Mouse (Mus musculus) kidney, embryonic 15.5 days (tissue): ENCODE data around the gene Cmtm2b. TPM values are rescaled to one million over a fixed set of nuclear protein-coding genes. Genes with fewer than 3 reads are reported as not detected.
A peak's percentile ranks its signal among the peaks of the same experiment; 100 is the strongest.

Experiments
- ATAC-seq: fragments of 200-750 bp; cut with Nextera tagmentation; replicated peaks from 2 replicates; pipeline ENCODE4 v1.8.0; 2017; ENCODE audit warnings: moderate TSS enrichment; ENCODE audit not compliant: low FRiP score
- H3K27ac ChIP-seq: fragments of 300-500 bp; sonication (generic); 2 replicates; pipeline ENCODE4 v1.5.1; 2015; ENCODE audit warnings: mild to moderate bottlenecking, inconsistent platforms
- H3K27me3 ChIP-seq: fragments of 300-500 bp; sonication (generic); 2 replicates; pipeline ENCODE4 v1.6.1; 2015; ENCODE audit warnings: inconsistent platforms
- H3K36me3 ChIP-seq: fragments of 300-500 bp; sonication (generic); 2 replicates; pipeline ENCODE4 v1.6.1; 2015; ENCODE audit warnings: inconsistent platforms
- H3K4me1 ChIP-seq: fragments of 300-500 bp; sonication (generic); 2 replicates; pipeline ENCODE4 v1.6.1; 2015; ENCODE audit warnings: inconsistent platforms
- H3K4me2 ChIP-seq: fragments of 300-500 bp; sonication (generic); 2 replicates; pipeline ENCODE4 v1.6.1; 2015; ENCODE audit warnings: moderate library complexity, mild to moderate bottlenecking, inconsistent platforms
- H3K4me3 ChIP-seq: fragments of 300-500 bp; sonication (generic); replicated peaks from 2 replicates; pipeline ENCODE4 v1.5.1; 2015; ENCODE audit warnings: mild to moderate bottlenecking, inconsistent platforms
- H3K9ac ChIP-seq: fragments of 300-500 bp; sonication (generic); 2 replicates; pipeline ENCODE4 v1.6.1; 2015; ENCODE audit warnings: mild to moderate bottlenecking, inconsistent platforms
- H3K9me3 ChIP-seq: fragments of 300-500 bp; sonication (generic); replicated peaks from 2 replicates; pipeline ENCODE4 v1.6.1; 2016; ENCODE audit warnings: inconsistent platforms
- WGBS: fragments of 180-500 bp; shearing (Covaris S2); methylation state at CpG from one replicate; pipeline ENCODE4 v1.1.7; 2015; ENCODE audit warnings: mixed read lengths; 5-methylcytosine and 5-hydroxymethylcytosine counted together
- polyA plus RNA-seq: library from polyadenylated mRNA; unstranded; fragments of >200 nt; fragmentation: Nextera tagmentation; extraction: Ambion mirVana; gene quantifications from 2 replicates; pipeline ENCODE4 v1.2.1, GENCODE M21; 2015

Gene Cmtm2b
- polyA plus RNA-seq, 1 experiment from 2014 or later: not detected

- ATAC-seq: no peak
- Histone ChIP-seq H3K27ac (no peak overlapping the region), H3K4me1 (peaks cover 22% of the 10 kb centered on the region), H3K4me2 (no peak overlapping the region), H3K4me3 (no peak overlapping the region), H3K27me3 (no peaks in the 10 kb centered on the region), H3K36me3 (peaks cover 51% of the 10 kb centered on the region), H3K9ac (no peak overlapping the region), H3K9me3 (no peaks in the 10 kb centered on the region)
- 58% methylated on average over 12 of the region's 12 CpGs for WGBS
Measured at GRCm38 (mm10) chr8:104346706-104347105, 24.7 kb downstream of the Cmtm2b start.

- Histone ChIP-seq H3K36me3 (peaks cover 65% of the 10 kb centered on the region), H3K4me1 (0 out of 2 replicates have a peak, but pooled peaks cover 3% of the 10 kb centered on the region), H3K27ac (no peak overlapping the region), H3K27me3 (no peaks in the 10 kb centered on the region), H3K9ac (no peak overlapping the region), H3K4me2 (no peak overlapping the region), H3K9me3 (no peaks in the 10 kb centered on the region), H3K4me3 (no peak overlapping the region)
- no peak for ATAC-seq
- 73% methylated on average over 5 of the region's 5 CpGs for WGBS
Measured at GRCm38 (mm10) chr8:104348971-104349370, 26.9 kb downstream of the Cmtm2b start.

DNA sequence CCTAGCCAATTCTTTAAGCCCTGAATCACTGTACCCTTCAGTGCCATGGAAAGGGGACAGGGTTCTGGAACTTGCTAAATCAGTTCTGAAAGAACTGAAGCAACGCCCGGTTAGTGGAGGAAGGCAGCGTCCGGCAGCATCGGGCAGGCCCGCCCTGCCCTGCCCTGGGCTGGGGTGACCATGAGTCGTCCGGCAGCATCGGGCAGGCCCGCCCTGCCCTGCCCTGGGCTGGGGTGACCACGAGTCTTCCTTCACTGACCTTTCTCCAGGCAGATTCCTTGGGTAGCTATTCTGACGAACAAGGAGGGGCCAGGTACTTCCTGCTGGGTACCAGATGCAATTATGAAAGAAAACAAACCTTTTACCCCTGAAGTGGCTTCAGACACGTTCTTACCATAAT is 28.0 kb downstream of the Cmtm2b start:
- no peaks in the 10 kb centered on the region for H3K27me3 ChIP-seq
- no peak overlapping the region for H3K4me2 ChIP-seq
- H3K4me3 ChIP-seq: no peak overlapping the region
- ATAC-seq: no peak
- no peaks in the 10 kb centered on the region for H3K4me1 ChIP-seq
- peaks cover 62% of the 10 kb centered on the region for H3K36me3 ChIP-seq
- WGBS: 71% methylated on average over 13 of the region's 13 CpGs
- H3K27ac ChIP-seq: no peak overlapping the region
- no peak overlapping the region for H3K9ac ChIP-seq
- no peaks in the 10 kb centered on the region for H3K9me3 ChIP-seq

- WGBS: 69% methylated on average over 5 of the region's 5 CpGs
- Histone ChIP-seq H3K4me1 (no peaks in the 10 kb centered on the region), H3K9me3 (no peaks in the 10 kb centered on the region), H3K9ac (no peak overlapping the region), H3K36me3 (peaks cover 48% of the 10 kb centered on the region), H3K4me2 (no peak overlapping the region), H3K4me3 (no peak overlapping the region), H3K27me3 (no peaks in the 10 kb centered on the region), H3K27ac (no peak overlapping the region)
- 0 out of 2 replicates have a peak, but pooled peaks have one; percentile 54 for ATAC-seq
Measured at GRCm38 (mm10) chr8:104353186-104353585, 31.2 kb downstream of the Cmtm2b start.

DNA sequence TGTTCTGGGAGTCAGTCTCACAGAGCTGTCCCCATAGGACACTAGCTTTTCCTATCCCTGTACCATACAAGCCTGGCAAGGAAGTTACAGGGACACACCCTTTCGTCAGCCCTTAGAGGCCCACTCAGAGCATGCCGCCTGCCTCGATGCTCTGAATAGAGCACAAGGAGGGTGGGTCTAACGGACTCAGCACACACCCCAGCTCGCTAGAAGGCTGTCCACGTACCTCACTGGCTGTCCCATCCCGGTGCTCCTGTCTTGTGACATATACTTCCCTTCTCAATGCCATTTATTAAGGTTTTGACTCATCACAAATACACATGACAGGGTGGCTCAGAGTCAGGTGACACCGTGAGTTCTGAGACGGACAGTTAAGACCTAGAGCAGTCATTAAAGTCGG is 32.5 kb downstream of the Cmtm2b start:
- H3K4me2 ChIP-seq: no peak overlapping the region
- peaks cover 6% of the 10 kb centered on the region for H3K4me1 ChIP-seq
- H3K36me3 ChIP-seq: peaks cover 45% of the 10 kb centered on the region
- no peak overlapping the region for H3K4me3 ChIP-seq
- no peaks in the 10 kb centered on the region for H3K27me3 ChIP-seq
- no peak for ATAC-seq
- 82% methylated on average over 10 of the region's 10 CpGs for WGBS
- H3K9me3 ChIP-seq: no peaks in the 10 kb centered on the region
- no peak overlapping the region for H3K27ac ChIP-seq
- no peak overlapping the region for H3K9ac ChIP-seq

GRCm38 (mm10) chr8:104358637-104359036 is 36.6 kb downstream of the Cmtm2b start:
- 83% methylated on average over 3 of the region's 3 CpGs for WGBS
- Histone ChIP-seq H3K4me2 (no peak overlapping the region), H3K9ac (no peak overlapping the region), H3K4me3 (no peak overlapping the region), H3K27me3 (no peaks in the 10 kb centered on the region), H3K27ac (no peak overlapping the region), H3K9me3 (no peaks in the 10 kb centered on the region), H3K4me1 (peaks cover 17% of the 10 kb centered on the region), H3K36me3 (peaks cover 31% of the 10 kb centered on the region)
- no peak for ATAC-seq

DNA sequence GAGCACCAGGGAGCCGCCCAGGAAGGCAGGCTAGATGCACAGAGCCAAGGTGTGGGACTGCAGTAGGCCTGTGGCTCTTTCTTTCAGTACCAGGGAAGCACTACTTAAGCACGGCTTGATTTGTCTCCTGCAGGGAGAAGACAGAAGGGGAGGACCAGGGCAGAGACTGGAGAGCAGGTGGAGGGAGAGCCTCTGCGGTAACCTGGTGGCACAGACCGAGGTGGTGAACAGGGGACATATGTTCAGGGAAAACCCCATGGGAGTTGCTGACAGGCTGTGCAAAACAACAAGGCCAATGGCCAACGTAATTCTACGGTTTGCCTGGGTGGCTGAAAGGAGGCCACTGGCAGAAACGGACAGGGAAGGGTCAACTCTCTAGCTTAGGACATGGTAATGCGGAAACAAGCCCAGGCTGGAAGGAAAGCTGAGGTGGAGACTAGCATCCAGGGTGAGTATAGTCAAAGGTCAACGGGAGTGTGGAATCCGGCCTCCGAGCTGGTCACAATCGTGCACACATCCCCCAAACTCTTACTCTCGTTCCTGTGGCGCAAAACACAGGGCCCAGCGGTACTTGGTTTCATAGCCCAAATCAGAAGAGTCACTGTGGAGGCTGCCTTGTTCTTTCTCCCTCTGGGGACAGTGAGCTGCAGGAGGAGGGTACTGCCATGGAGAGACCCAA is 37.9 kb downstream of the Cmtm2b start:
- no peak overlapping the region for H3K4me2 ChIP-seq
- no peak overlapping the region for H3K9ac ChIP-seq
- H3K4me1 ChIP-seq: peaks cover 19% of the 10 kb centered on the region
- no peak for ATAC-seq
- H3K9me3 ChIP-seq: no peaks in the 10 kb centered on the region
- no peak overlapping the region for H3K4me3 ChIP-seq
- H3K27me3 ChIP-seq: no peaks in the 10 kb centered on the region
- 64% methylated on average over 15 of the region's 15 CpGs for WGBS
- H3K36me3 ChIP-seq: peaks cover 24% of the 10 kb centered on the region
- no peak overlapping the region for H3K27ac ChIP-seq

GRCm38 (mm10) chr8:104365695-104366094 is 43.7 kb downstream of the Cmtm2b start:
- Histone ChIP-seq H3K4me2 (no peak overlapping the region), H3K4me3 (no peak overlapping the region), H3K9me3 (no peaks in the 10 kb centered on the region), H3K36me3 (0 out of 2 replicates have a peak, but pooled peaks cover 6% of the 10 kb centered on the region), H3K4me1 (peaks cover 43% of the 10 kb centered on the region), H3K27me3 (no peaks in the 10 kb centered on the region), H3K27ac (peak overlapping the region; percentile 38), H3K9ac (no peak overlapping the region)
- ATAC-seq: peak; percentile 67
- WGBS: 83% methylated on average over 9 of the region's 9 CpGs

GRCm38 (mm10) chr8:104367398-104367797 is 45.4 kb downstream of the Cmtm2b start:
- ATAC-seq: no peak
- no peaks in the 10 kb centered on the region for H3K9me3 ChIP-seq
- H3K36me3 ChIP-seq: 0 out of 2 replicates have a peak, but pooled peaks cover 3% of the 10 kb centered on the region
- no peak overlapping the region for H3K27ac ChIP-seq
- H3K4me2 ChIP-seq: no peak overlapping the region
- H3K27me3 ChIP-seq: no peaks in the 10 kb centered on the region
- WGBS: 46% methylated on average over 5 of the region's 5 CpGs
- no peak overlapping the region for H3K4me3 ChIP-seq
- no peak overlapping the region for H3K9ac ChIP-seq
- H3K4me1 ChIP-seq: peaks cover 43% of the 10 kb centered on the region

DNA sequence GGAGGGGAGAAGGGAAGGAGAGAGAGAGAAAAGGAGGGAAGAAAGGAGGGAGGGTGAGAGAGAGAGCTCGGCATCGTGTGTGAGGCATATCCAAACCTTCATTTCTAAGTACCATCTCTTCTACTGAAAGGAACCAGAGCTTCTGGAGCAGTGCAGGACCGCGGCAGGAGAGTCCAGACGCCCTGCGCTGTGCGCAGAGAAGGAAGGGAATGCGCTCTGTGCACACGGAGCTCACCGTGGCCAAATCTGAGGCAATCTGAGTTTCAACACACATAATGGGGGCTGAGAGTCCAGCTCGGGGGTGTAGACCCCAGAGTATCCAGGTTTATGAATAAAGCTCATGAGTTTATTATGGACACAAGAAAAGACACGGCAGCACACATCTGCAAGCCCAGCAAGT is 47.6 kb downstream of the Cmtm2b start:
- 82% methylated on average over 12 of the region's 12 CpGs for WGBS
- no peaks in the 10 kb centered on the region for H3K27me3 ChIP-seq
- no peaks in the 10 kb centered on the region for H3K9me3 ChIP-seq
- no peak overlapping the region for H3K9ac ChIP-seq
- no peak overlapping the region for H3K4me2 ChIP-seq
- H3K27ac ChIP-seq: peak overlapping the region; percentile 41; the same call in 1 of the 2 replicates
- no peak for ATAC-seq
- peaks cover 54% of the 10 kb centered on the region for H3K4me1 ChIP-seq
- H3K36me3 ChIP-seq: no peaks in the 10 kb centered on the region
- H3K4me3 ChIP-seq: no peak overlapping the region

DNA sequence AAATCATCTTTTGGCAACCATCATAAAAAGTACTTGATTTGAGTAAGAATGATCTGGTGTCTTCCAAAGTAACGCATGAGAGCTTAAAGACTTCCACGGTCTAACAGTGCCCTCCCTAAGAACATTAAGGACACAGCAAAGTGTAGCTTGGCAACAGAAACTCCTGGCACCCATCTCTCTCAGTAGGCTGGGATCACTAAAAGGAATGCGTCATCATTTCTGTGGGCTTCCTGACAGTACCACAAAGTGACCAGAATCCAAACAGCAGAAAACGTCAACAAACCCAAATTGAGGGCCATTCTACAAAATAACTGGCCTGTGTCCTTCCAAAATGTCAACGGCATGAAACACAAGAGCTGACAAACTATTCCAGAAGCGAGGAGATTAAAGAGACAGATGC is 48.0 kb downstream of the Cmtm2b start:
- no peaks in the 10 kb centered on the region for H3K27me3 ChIP-seq

DNA sequence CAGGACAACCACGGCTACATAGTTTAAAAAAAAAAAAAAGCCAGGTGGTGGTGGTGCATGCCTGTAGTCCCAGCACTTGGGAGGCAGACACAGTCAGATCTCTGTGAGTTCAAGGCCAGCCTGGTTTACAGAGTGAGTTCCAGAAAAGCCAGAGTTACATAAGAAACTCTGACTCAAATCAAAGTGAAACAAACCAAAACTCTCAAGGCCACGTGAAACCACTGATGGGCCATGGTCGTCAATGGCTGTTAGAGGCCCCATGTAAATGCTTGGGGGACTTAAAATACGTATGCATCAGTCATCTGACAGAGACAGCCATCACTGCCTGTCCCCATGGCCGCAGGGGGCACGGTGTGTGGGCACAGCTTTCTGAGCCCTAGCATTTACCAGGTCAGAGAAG is 49.1 kb downstream of the Cmtm2b start:
- H3K27me3 ChIP-seq: no peaks in the 10 kb centered on the region
- H3K9ac ChIP-seq: no peak overlapping the region
- H3K4me3 ChIP-seq: no peak overlapping the region
- H3K4me2 ChIP-seq: no peak overlapping the region
- H3K36me3 ChIP-seq: no peaks in the 10 kb centered on the region
- no peaks in the 10 kb centered on the region for H3K9me3 ChIP-seq
- no peak for ATAC-seq
- H3K27ac ChIP-seq: no peak overlapping the region
- WGBS: 87% methylated on average over 6 of the region's 6 CpGs
- H3K4me1 ChIP-seq: peaks cover 58% of the 10 kb centered on the region

More for the DNA sequence above, 48.0 kb downstream of the Cmtm2b start:
- H3K4me1 ChIP-seq: peaks cover 56% of the 10 kb centered on the region
- no peak overlapping the region for H3K4me3 ChIP-seq
- 69% methylated on average over 6 of the region's 6 CpGs for WGBS
- no peak overlapping the region for H3K27ac ChIP-seq
- H3K9me3 ChIP-seq: no peaks in the 10 kb centered on the region
- H3K9ac ChIP-seq: no peak overlapping the region
- H3K36me3 ChIP-seq: no peaks in the 10 kb centered on the region
- no peak for ATAC-seq
- H3K4me2 ChIP-seq: no peak overlapping the region

DNA sequence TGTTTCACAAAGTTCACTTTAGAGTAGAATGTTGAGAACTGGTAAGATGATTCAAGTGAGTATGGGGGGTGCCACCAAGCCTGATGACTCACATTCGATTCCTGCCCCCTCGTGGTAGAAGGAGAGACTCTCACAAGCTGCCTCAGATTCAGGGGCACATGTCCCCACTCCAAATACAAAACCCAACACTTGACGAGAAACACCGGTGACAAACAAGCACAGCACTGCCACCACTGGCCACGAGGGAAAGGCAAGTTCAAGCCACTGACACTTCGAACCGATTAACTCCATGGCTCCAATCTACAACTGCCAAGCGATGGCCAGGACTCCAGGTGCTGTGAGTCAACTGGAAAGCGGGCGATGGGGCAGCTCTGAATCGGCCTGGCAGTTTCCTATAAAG is 51.7 kb downstream of the Cmtm2b start:
- Histone ChIP-seq H3K27ac (peak overlapping the region; percentile 91), H3K4me3 (no peak overlapping the region), H3K36me3 (no peaks in the 10 kb centered on the region), H3K9me3 (no peaks in the 10 kb centered on the region), H3K27me3 (no peaks in the 10 kb centered on the region), H3K9ac (no peak overlapping the region), H3K4me1 (peaks cover 49% of the 10 kb centered on the region), H3K4me2 (0 out of 2 replicates have a peak overlapping the region, but pooled peaks have one; percentile 19)
- WGBS: 73% methylated on average over 11 of the region's 11 CpGs
- ATAC-seq: no peak
